Mouse (Mus musculus) ovary, postnatal 10 days (tissue): ENCODE measurements around the gene Lim2.

Experiments
- DNase-seq: peaks from one replicate; pipeline ENCODE4 v3.0.0; 2022; ENCODE audit warnings: low spot score

Lim2 gene

GRCm38 (mm10) chr7:43443917-43444293 lies 16.4 kb downstream of the Lim2 start, which contains the start of the genes Etfb and Gm45233:
TSS of gene Etfb (plus strand) at chr7:43444083.
TSS of gene Gm45233 (plus strand) at chr7:43444128.
- peak; percentile 87 for DNase-seq

- no peak for DNase-seq
Observed at GRCm38 (mm10) chr7:43447801-43448200, 20.3 kb downstream of the Lim2 start.

GRCm38 (mm10) chr7:43448246-43448645 lies 20.8 kb downstream of the Lim2 start:
- DNase-seq, result no peak

GRCm38 (mm10) chr7:43449811-43450210 lies 22.3 kb downstream of the Lim2 start:
- DNase-seq, result no peak

GRCm38 (mm10) chr7:43451726-43452125 lies 24.3 kb downstream of the Lim2 start:
- DNase-seq, result no peak

GRCm38 (mm10) chr7:43452609-43453008 lies 25.1 kb downstream of the Lim2 start:
- DNase-seq, result no peak

GRCm38 (mm10) chr7:43453599-43454355 lies 26.3 kb downstream of the Lim2 start:
- no peak for DNase-seq

GRCm38 (mm10) chr7:43454371-43454770 lies 26.9 kb downstream of the Lim2 start:
- no peak for DNase-seq

- no peak for DNase-seq
Observed at GRCm38 (mm10) chr7:43462851-43463250, 35.4 kb downstream of the Lim2 start, which contains the start of gene Vsig10l. TSS of gene Vsig10l (plus strand) at chr7:43463151.

- no peak for DNase-seq
Observed at GRCm38 (mm10) chr7:43463976-43464375, 36.5 kb downstream of the Lim2 start.

- no peak for DNase-seq
Observed at GRCm38 (mm10) chr7:43464864-43465343, 37.4 kb downstream of the Lim2 start.

- DNase-seq, result peak; percentile 62
Observed at GRCm38 (mm10) chr7:43465344-43466098, 38.1 kb downstream of the Lim2 start.

- peak; percentile 56 for DNase-seq
Observed at GRCm38 (mm10) chr7:43466099-43466694, 38.7 kb downstream of the Lim2 start.

- DNase-seq, result no peak
Observed at GRCm38 (mm10) chr7:43470373-43470772, 42.9 kb downstream of the Lim2 start.

GRCm38 (mm10) chr7:43475706-43476105 lies 48.2 kb downstream of the Lim2 start:
- no peak for DNase-seq

- no peak for DNase-seq
Observed at GRCm38 (mm10) chr7:43476376-43476775, 48.9 kb downstream of the Lim2 start.

GRCm38 (mm10) chr7:43481191-43481590 lies 53.7 kb downstream of the Lim2 start:
- DNase-seq, result no peak

GRCm38 (mm10) chr7:43482090-43482716 lies 54.7 kb downstream of the Lim2 start:
- no peak for DNase-seq

GRCm38 (mm10) chr7:43483236-43483635 lies 55.8 kb downstream of the Lim2 start:
- no peak for DNase-seq
